Mouse (Mus musculus) ES-E14 (cell line): ENCODE data around the gene Sncg. TPM values are rescaled to one million over a fixed set of nuclear protein-coding genes. Genes with fewer than 3 reads are reported as not detected.
A peak's percentile ranks its signal among the peaks of the same experiment; 100 is the strongest.

Experiments used
- DNase-seq: peaks from one replicate; pipeline ENCODE4 v3.0.0-alpha.2; 2013; ENCODE audit warnings: low read depth, low spot score
- H3K27ac ChIP-seq: 2 replicates; pipeline ENCODE4 v1.5.1; 2012; ENCODE audit warnings: low read depth, mild to moderate bottlenecking, low read length, moderate library complexity, mixed read lengths; ENCODE audit not compliant: poor library complexity, insufficient read depth, severe bottlenecking
- H3K36me3 ChIP-seq: 2 replicates; pipeline ENCODE4 v1.6.1; 2012; ENCODE audit warnings: mild to moderate bottlenecking, low read length, moderate library complexity, mixed read lengths; ENCODE audit not compliant: control insufficient read depth, poor library complexity, insufficient read depth, severe bottlenecking
- H3K4me1 ChIP-seq, 2 experiments: fragments of 150-350 bp in 1 of 2; sonication (generic) in 1 of 2; 2 replicates each; pipeline ENCODE4 v1.6.1; 2012; ENCODE audit warnings: low read length in 2 of 2, mild to moderate bottlenecking in 1 of 2, mixed read lengths in 1 of 2; ENCODE audit not compliant: control insufficient read depth in 2 of 2, insufficient read depth in 2 of 2, poor library complexity in 1 of 2
- H3K4me3 ChIP-seq, 2 experiments: fragments of 150-350 bp in 1 of 2; sonication (generic) in 1 of 2; 2 replicates each; pipeline ENCODE4 v1.5.1; 2012; ENCODE audit warnings: low read length in 2 of 2, low read depth in 1 of 2, mild to moderate bottlenecking in 1 of 2, mixed read lengths in 1 of 2; ENCODE audit not compliant: insufficient read depth in 1 of 2, poor library complexity in 1 of 2, severe bottlenecking in 1 of 2
- H3K9ac ChIP-seq: 2 replicates; pipeline ENCODE4 v1.6.1; 2012; ENCODE audit warnings: low read depth, mild to moderate bottlenecking, low read length, mixed read lengths; ENCODE audit not compliant: poor library complexity, insufficient read depth, severe bottlenecking
- H3K9me3 ChIP-seq: fragments of 150-350 bp; sonication (generic); 2 replicates; pipeline ENCODE4 v1.6.1; 2012; ENCODE audit warnings: low read depth, mild to moderate bottlenecking, low read length; ENCODE audit not compliant: control insufficient read depth, insufficient read depth
- CHD2 ChIP-seq: IDR thresholded peaks from 2 replicates; pipeline ENCODE4 v1.6.1; 2014; ENCODE audit warnings: mild to moderate bottlenecking, low read depth, low read length, inconsistent platforms
- HCFC1 ChIP-seq: IDR thresholded peaks from 2 replicates; pipeline ENCODE4 v1.6.1; 2012; ENCODE audit warnings: low read length, inconsistent platforms, borderline replicate concordance; ENCODE audit not compliant: insufficient read depth
- MAFK ChIP-seq: IDR thresholded peaks from 2 replicates; pipeline ENCODE4 v1.6.1; 2014; ENCODE audit warnings: mild to moderate bottlenecking, low read depth, low read length, inconsistent platforms; ENCODE audit not compliant: insufficient read depth
- ZC3H11A ChIP-seq: IDR thresholded peaks from 2 replicates; pipeline ENCODE4 v1.6.1; 2012; ENCODE audit warnings: low read depth, mild to moderate bottlenecking, inconsistent platforms, low read length, borderline replicate concordance
- ZNF384 ChIP-seq: IDR thresholded peaks from 2 replicates; pipeline ENCODE4 v1.6.1; 2012; ENCODE audit warnings: low read depth, low read length, inconsistent platforms
- in situ Hi-C, 2 experiments: fragments of 600-800 bp; cut with MboI; formaldehyde crosslinking; loops; one replicate each; pipeline ENCODE4 v1.15.1; 2025; ENCODE audit warnings: low sequenced_read_pairs in 2 of 2, inconsistent platforms in 1 of 2; ENCODE audit not compliant: unreplicated experiment in 2 of 2
- total RNA-seq: library from RNA; depleted of rRNA; stranded (reverse); fragments of 300-350 nt; gene quantifications from 2 replicates; pipeline ENCODE4 v1.2.3, GENCODE M21; 2012

Sncg gene
- total RNA-seq, 1 experiment = 3.9 TPM

DNA sequence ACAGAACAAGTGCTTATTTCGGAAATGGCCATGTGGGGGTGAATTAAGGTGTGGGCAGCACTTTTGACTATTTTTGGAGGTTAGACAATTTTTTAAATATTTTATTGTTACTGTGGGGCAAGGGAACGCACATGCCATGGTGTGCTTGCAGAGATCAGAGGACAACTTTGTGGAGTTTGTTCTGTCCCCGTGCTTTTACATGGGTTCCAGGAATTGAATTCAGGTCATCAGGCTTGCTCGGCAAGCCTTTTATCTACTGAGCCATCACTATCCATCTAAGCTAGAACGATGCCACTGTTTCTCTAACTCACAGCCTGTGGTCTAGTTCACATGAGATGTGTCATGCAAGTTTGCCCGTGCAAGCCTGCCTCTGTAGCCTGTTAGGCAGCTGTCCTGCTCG lies 26.3 kb downstream of the Sncg start:
- no peaks in the 10 kb centered on the region for H3K9me3 ChIP-seq
- no peak for DNase-seq
- H3K27ac ChIP-seq = peak overlapping the region; percentile 20; the same call in 1 of the 2 replicates
- in situ Hi-C loops = loop anchor here in 1 of 2 experiments (25.0 kb wide), 1 partner anchor 389 kb away; no protein-coding TSS in a partner anchor
- H3K4me1 ChIP-seq = peaks cover 12 to 27% of the 10 kb centered on the region in 2 experiments
- TF ChIP-seq ZNF384 (no peak), CHD2 (no peak), ZC3H11A (no peak), MAFK (no peak), HCFC1 (no peak)
- peaks cover 11% of the 10 kb centered on the region for H3K36me3 ChIP-seq
- H3K9ac ChIP-seq = no peak overlapping the region
- no peak overlapping the region for H3K4me3 ChIP-seq

DNA sequence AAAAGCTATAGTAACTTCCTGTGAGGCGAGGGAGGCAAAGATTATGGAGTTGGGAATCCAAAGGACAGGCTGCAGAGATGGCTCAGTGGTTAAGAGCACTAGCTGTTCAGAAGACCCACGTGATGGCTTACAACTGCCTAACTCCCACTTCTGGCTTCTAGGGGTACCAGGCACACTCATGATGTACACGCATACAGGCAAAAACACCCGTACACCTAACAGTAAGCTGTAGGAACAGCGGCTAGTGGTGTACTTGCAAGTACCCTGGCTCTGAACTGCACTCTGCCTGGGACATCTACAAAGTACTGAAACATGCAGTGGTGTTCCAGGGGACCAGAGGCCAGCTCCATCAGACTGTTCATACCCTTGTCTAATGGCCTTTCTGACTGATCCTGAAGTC lies 27.5 kb downstream of the Sncg start:
- TF ChIP-seq MAFK = no peak
- no peak for TF ChIP-seq CHD2
- no peak for TF ChIP-seq ZNF384
- TF ChIP-seq HCFC1 = no peak
- no peak for TF ChIP-seq ZC3H11A
- Histone ChIP-seq H3K36me3 (peaks cover 18% of the 10 kb centered on the region), H3K9me3 (no peaks in the 10 kb centered on the region), H3K9ac (no peak overlapping the region), H3K4me3 (no peak overlapping the region), H3K4me1 (peaks cover 4 to 21% of the 10 kb centered on the region in 2 experiments; a peak in 2 of 4 replicates), H3K27ac (no peak overlapping the region)
- DNase-seq = no peak
- in situ Hi-C loops = loop anchor here in 1 of 2 experiments (25.0 kb wide), 1 partner anchor 390 kb away; no protein-coding TSS in a partner anchor

DNA sequence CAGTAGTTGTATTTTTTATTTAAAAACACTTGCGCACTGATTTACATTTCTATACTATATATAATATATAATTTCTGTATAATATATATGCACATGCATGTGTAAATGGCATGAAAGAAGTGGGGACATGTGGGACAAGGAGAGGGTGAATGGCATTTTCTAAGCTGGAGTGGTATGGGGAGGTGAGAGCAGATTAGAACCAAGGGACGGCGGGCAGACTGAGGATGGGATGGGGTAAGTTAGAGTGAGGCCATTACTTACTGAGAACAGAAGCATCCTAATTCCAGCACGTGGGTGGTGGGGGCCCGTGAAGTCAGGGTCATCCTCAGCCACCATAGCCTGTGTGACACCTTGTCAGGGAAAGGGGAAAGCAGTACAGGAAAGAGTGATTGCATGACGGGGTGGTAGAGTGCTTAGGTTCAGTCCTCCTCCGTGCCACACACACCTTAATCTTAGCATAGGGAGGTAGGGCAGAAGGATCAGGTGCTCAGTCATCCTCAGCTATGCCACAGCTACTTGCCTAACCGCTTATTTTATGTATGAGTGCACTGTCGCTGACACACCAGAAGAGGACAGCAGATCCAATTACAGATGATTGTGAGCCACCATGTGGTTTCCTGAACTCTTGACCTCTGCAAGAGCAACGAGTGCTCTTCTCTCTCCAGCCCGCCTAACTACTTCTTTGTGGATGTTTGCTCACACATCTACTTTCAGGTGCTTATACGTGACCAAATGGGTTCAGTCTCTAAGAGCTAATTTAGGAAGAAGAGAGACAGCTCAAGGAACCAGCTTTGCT lies 28.6 kb downstream of the Sncg start:
- peaks cover 0 to 14% of the 10 kb centered on the region in 2 experiments; a peak in 1 of 4 replicates for H3K4me1 ChIP-seq
- H3K27ac ChIP-seq = peak overlapping the region; percentile 42; the same call in 1 of the 2 replicates
- in situ Hi-C loops = loop anchor here in 1 of 2 experiments (25.0 kb wide), 1 partner anchor 391 kb away; no protein-coding TSS in a partner anchor

DNA sequence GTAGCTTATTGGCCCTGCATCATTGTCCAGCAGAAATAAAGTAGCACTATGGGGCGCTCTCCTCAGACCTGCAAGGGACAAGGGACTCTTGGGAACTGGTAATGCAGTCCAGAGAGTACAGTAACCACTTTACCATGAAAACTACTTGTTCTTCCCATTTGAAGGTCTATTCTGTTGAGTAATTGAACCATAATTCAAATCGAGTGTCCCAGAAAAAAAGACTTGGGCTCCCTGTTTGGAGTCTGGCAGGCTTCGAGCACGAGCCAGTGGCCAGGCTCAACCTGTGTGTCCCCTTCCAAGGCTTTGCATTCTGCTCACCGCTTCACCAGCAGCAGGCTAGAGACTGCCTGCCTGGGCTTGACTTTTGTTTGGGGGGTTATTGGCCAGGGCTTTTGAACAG lies 30.2 kb downstream of the Sncg start:
- Histone ChIP-seq H3K9ac (no peak overlapping the region), H3K4me1 (peaks cover 0 to 8% of the 10 kb centered on the region in 2 experiments; a peak in 1 of 4 replicates), H3K36me3 (peaks cover 24% of the 10 kb centered on the region), H3K27ac (no peak overlapping the region), H3K4me3 (no peak overlapping the region), H3K9me3 (no peaks in the 10 kb centered on the region)
- TF ChIP-seq ZC3H11A = no peak
- TF ChIP-seq CHD2 = no peak
- TF ChIP-seq MAFK = no peak
- no peak for TF ChIP-seq HCFC1
- TF ChIP-seq ZNF384 = no peak
- in situ Hi-C loops = loop anchor here in 1 of 2 experiments (25.0 kb wide), 1 partner anchor 393 kb away; no protein-coding TSS in a partner anchor
- DNase-seq = no peak

More for the DNA sequence above, 28.6 kb downstream of the Sncg start:
- no peak for DNase-seq
- H3K4me3 ChIP-seq = no peak overlapping the region
- TF ChIP-seq HCFC1 = no peak
- TF ChIP-seq ZNF384 = no peak
- TF ChIP-seq MAFK = no peak
- no peak for TF ChIP-seq CHD2
- TF ChIP-seq ZC3H11A = no peak
- peaks cover 25% of the 10 kb centered on the region for H3K36me3 ChIP-seq
- H3K9me3 ChIP-seq = no peaks in the 10 kb centered on the region
- no peak overlapping the region for H3K9ac ChIP-seq
